Mouse (Mus musculus) left cerebral cortex, adult 18-20 months (tissue): ENCODE data around the gene Gm27029. TPM values are rescaled to one million over a fixed set of nuclear protein-coding genes. Genes with fewer than 3 reads are reported as not detected.

Experiments
- microRNA-seq, 2 experiments: library from miRNA; unstranded; fragments of <30 nt; microRNA quantifications; one replicate each; pipeline ENCODE4 v1.2.0; 2021
- total RNA-seq, 2 experiments: library from RNA; stranded (reverse); gene quantifications; 2 replicates each; pipeline ENCODE4 v1.2.3; 2021

Gene Gm27029
- total RNA-seq, 2 experiments from 2014 or later, result 8.2 to 8.6 TPM

Small RNA genes within 50 kb of the gene (microRNA-seq; reads per million reads assigned to microRNA genes)
- 0.99 to 2.7 reads per million in 2 experiments for gene Mir6929

Other genes starting within 250 kb of the Gm27029 start
- gene Ccr10, start 249.4 kb downstream of the Gm27029 start, total RNA-seq, result under 1 TPM in 1 of 2 experiments, not detected in 1; 0.28 TPM
- gene Ezh1, start 198.3 kb downstream of the Gm27029 start, total RNA-seq, result 10 to 100 TPM; 55.7 to 62.7 TPM
- 10 to 100 TPM; 31.4 to 37.8 TPM for gene Ramp2, start 178.8 kb downstream of the Gm27029 start, total RNA-seq
- 10 to 100 TPM; 56.8 to 65.8 TPM for gene Vps25, start 171.1 kb downstream of the Gm27029 start, total RNA-seq
- gene Wnk4, start 164.2 kb downstream of the Gm27029 start, total RNA-seq, result 1 to 10 TPM; 7.0 to 8.8 TPM
- under 1 TPM; 0.46 to 0.56 TPM for gene Cntd1, start 145.8 kb downstream of the Gm27029 start, total RNA-seq
- 100 to 1,000 TPM; 103 to 112 TPM for gene Coa3, start 145.7 kb downstream of the Gm27029 start, total RNA-seq
- 100 to 1,000 TPM; 202 to 214 TPM for gene Becn1, start 122.5 kb downstream of the Gm27029 start, total RNA-seq
- gene Psme3, start 108.6 kb downstream of the Gm27029 start, total RNA-seq, result 100 to 1,000 TPM; 128 to 131 TPM
- gene Aoc2, start 99.7 kb downstream of the Gm27029 start, total RNA-seq, result 1 to 10 TPM; 5.4 to 6.9 TPM
- under 1 TPM; 0.61 to 0.74 TPM for gene Aoc3, start 94.2 kb downstream of the Gm27029 start, total RNA-seq
- not detected for gene G6pc, start 57.2 kb downstream of the Gm27029 start, total RNA-seq
- 10 to 100 TPM; 47.6 to 48.8 TPM for gene Aarsd1, start 7.2 kb downstream of the Gm27029 start, total RNA-seq
- 10 to 100 TPM; 40.9 to 46.9 TPM for gene Rundc1, start 289 bp upstream of the Gm27029 start, total RNA-seq
- 1 to 10 TPM; 4.1 to 4.5 TPM for gene Ptges3l, start 537 bp upstream of the Gm27029 start, total RNA-seq
- gene Rpl27, start 17.5 kb upstream of the Gm27029 start, total RNA-seq, result 10 to 100 TPM; 51.0 to 52.1 TPM
- gene Ifi35, start 23.6 kb upstream of the Gm27029 start, total RNA-seq, result 1 to 10 TPM; 2.6 to 3.2 TPM
- gene Rnd2, start 40.2 kb upstream of the Gm27029 start, total RNA-seq, result 100 to 1,000 TPM; 158 to 161 TPM
- 10 to 100 TPM; 37.9 to 44.5 TPM for gene Vat1, start 41.4 kb upstream of the Gm27029 start, total RNA-seq
- 1 to 10 TPM in 1 of 2 experiments, under 1 TPM in 1; 0.74 to 1.2 TPM for gene Brca1, start 127.2 kb upstream of the Gm27029 start, total RNA-seq
- 100 to 1,000 TPM; 135 to 198 TPM for gene Nbr1, start 127.4 kb upstream of the Gm27029 start, total RNA-seq
- gene Tmem106a, start 157.4 kb upstream of the Gm27029 start, total RNA-seq, result 1 to 10 TPM; 1.6 to 2.0 TPM
- not detected for gene Gm11634, start 174.5 kb upstream of the Gm27029 start, total RNA-seq
- gene Rdm1, start 202.4 kb upstream of the Gm27029 start, total RNA-seq, result 10 to 100 TPM in 1 of 2 experiments, 1 to 10 TPM in 1; 9.0 to 11.0 TPM
- 10 to 100 TPM; 34.7 to 37.2 TPM for gene Arl4d, start 240.7 kb upstream of the Gm27029 start, total RNA-seq